Mouse (Mus musculus): ENCODE data around the gene Qtrt2.
A peak's percentile ranks its signal among the peaks of the same experiment; 100 is the strongest.

Gene Qtrt2

GRCm38 (mm10) chr16:43925001-43925558, 1.5 kb downstream of the Qtrt2 start:
- no peak for DNase-seq

GRCm38 (mm10) chr16:43922630-43923029, 4.0 kb downstream of the Qtrt2 start:
- DNase-seq, result no peak

- DNase-seq, result no peak
Measured at GRCm38 (mm10) chr16:43922024-43922423, 4.6 kb downstream of the Qtrt2 start.

- no peak for DNase-seq
Measured at GRCm38 (mm10) chr16:43918867-43919266, 7.7 kb downstream of the Qtrt2 start.

- peak; percentile 29 for DNase-seq
Measured at GRCm38 (mm10) chr16:43908881-43909280, 17.7 kb downstream of the Qtrt2 start.

- no peak for DNase-seq
Measured at GRCm38 (mm10) chr16:43900571-43900970, 26.0 kb downstream of the Qtrt2 start.

GRCm38 (mm10) chr16:43900138-43900537, 26.5 kb downstream of the Qtrt2 start:
- DNase-seq, result no peak

- DNase-seq, result no peak
Measured at GRCm38 (mm10) chr16:43894501-43894900, 32.1 kb downstream of the Qtrt2 start.

GRCm38 (mm10) chr16:43890747-43891336, 35.8 kb downstream of the Qtrt2 start:
- peak; percentile 10 for DNase-seq

GRCm38 (mm10) chr16:43890005-43890336, 36.6 kb downstream of the Qtrt2 start:
- DNase-seq, result no peak

GRCm38 (mm10) chr16:43889208-43890004, 37.2 kb downstream of the Qtrt2 start, which contains the start of gene Ccdc191:
Gene Ccdc191, plus strand, starts transcription at chr16:43889800.
- DNase-seq, result peak; percentile 98

GRCm38 (mm10) chr16:43882329-43882728, 44.3 kb downstream of the Qtrt2 start:
- no peak for DNase-seq

- peak; percentile 35 for DNase-seq
Measured at GRCm38 (mm10) chr16:43881636-43882035, 45.0 kb downstream of the Qtrt2 start.

GRCm38 (mm10) chr16:43879769-43880168, 46.8 kb downstream of the Qtrt2 start:
- DNase-seq, result no peak

GRCm38 (mm10) chr16:43871419-43871818, 55.2 kb downstream of the Qtrt2 start:
- DNase-seq, result no peak

- no peak for DNase-seq
Measured at GRCm38 (mm10) chr16:43869805-43870204, 56.8 kb downstream of the Qtrt2 start.

GRCm38 (mm10) chr16:43860624-43861023, 66.0 kb downstream of the Qtrt2 start:
- DNase-seq, result no peak

GRCm38 (mm10) chr16:43858941-43859476, 67.6 kb downstream of the Qtrt2 start:
- no peak for DNase-seq

- DNase-seq, result no peak
Measured at GRCm38 (mm10) chr16:43849839-43850238, 76.8 kb downstream of the Qtrt2 start.

GRCm38 (mm10) chr16:43841236-43841635, 85.4 kb downstream of the Qtrt2 start:
- no peak for DNase-seq

- DNase-seq, result no peak
Measured at GRCm38 (mm10) chr16:43831957-43832356, 94.7 kb downstream of the Qtrt2 start.

GRCm38 (mm10) chr16:43827492-43827891, 99.1 kb downstream of the Qtrt2 start:
- no peak for DNase-seq

GRCm38 (mm10) chr16:43818404-43818803, 108.2 kb downstream of the Qtrt2 start:
- DNase-seq, result no peak

- DNase-seq, result no peak
Measured at GRCm38 (mm10) chr16:43816321-43816720, 110.3 kb downstream of the Qtrt2 start.

All from thymus, postnatal 14 days (tissue).